Mouse (Mus musculus): ENCODE measurements around the gene Rsg1.

- TF ChIP-seq POLR2A (IDR thresholded peaks at IDR 0.05; ENCODE audit: control insufficient read depth, low read depth, low read length) (no peak), CTCF (IDR thresholded peaks at IDR 0.05; ENCODE audit: control insufficient read depth, insufficient read depth, insufficient replicate concordance, low read depth, low read length) (no peak)
Observed at GRCm38 (mm10) chr4:141196981-141197685, 16.6 kb upstream of the Rsg1 start.
